Mouse (Mus musculus): Measurements from ENCODE around the gene Pofut2. TPM values are rescaled to one million over a fixed set of nuclear protein-coding genes. Genes with fewer than 3 reads are reported as not detected.

Gene Pofut2
- polyA plus RNA-seq, 1 experiment: 44.9 TPM

DNA sequence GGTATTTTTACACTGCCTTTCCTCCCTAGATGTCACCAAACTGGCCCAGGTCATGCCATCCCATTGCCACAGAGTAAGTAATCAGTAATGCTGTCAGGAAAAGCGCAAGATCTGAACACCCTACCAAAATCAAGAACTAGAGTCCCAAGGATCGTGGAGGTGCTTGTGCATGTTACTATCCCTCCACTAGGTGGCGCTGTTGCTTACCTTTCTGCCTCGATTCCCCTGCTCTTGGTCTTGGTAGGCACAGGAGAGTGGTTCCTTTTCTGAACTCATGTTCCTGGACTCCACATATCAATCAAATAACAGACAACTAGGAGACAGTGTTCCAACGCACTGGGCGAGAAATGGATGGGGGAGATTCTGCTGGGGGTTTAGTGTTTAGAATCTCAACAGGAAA is 23.8 kb downstream of the Pofut2 start:
- no peak overlapping the region for H3K27ac ChIP-seq (ENCODE audit: insufficient read depth, low read length)
- H3K4me3 ChIP-seq (replicated peaks; ENCODE audit: insufficient read depth, low read depth, low read length): no peak overlapping the region
- H3K4me1 ChIP-seq (ENCODE audit: control insufficient read depth, insufficient read depth, low read length): no peaks in the 10 kb centered on the region; the same call in 1 of the 2 replicates
- 19% methylated on average over 6 of the region's 6 CpGs for WGBS
- peak; percentile 77 to 83 for DNase-seq
- TF ChIP-seq CTCF (IDR thresholded peaks at IDR 0.05; ENCODE audit: borderline replicate concordance, insufficient read depth, low read depth, low read length): peak; percentile 99
- no peak for TF ChIP-seq POLR2A (IDR thresholded peaks at IDR 0.05; ENCODE audit: borderline replicate concordance, insufficient read depth, low read length)
- H3K27me3 ChIP-seq (ENCODE audit: control insufficient read depth, insufficient read depth, low read length): no peaks in the 10 kb centered on the region

DNA sequence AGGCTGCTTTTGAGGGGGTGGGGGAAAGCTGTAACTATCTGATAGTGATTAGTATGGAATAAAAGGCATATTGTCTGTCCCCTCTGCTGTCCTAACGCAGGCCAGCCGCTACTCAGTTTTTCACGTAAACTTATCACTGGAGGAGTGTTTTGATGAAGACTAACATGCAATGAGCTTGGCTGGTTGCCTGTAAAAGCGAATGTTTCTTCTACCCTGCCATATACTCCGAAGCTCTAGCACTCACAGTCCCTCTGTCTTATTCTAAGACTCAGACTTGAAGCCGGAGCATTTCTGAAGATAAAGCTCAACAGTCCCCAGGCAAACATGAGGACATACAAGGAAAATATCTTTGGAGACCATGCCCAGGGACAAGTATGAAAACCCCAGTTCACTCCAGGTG is 25.8 kb downstream of the Pofut2 start:
- Histone ChIP-seq H3K4me1 (ENCODE audit: control insufficient read depth, insufficient read depth, low read length) (peaks cover 2% of the 10 kb centered on the region; the same call in 1 of the 2 replicates), H3K4me3 (replicated peaks; ENCODE audit: insufficient read depth, low read depth, low read length) (no peak overlapping the region), H3K27ac (ENCODE audit: insufficient read depth, low read length) (no peak overlapping the region), H3K27me3 (ENCODE audit: control insufficient read depth, insufficient read depth, low read length) (no peaks in the 10 kb centered on the region)
- DNase-seq: no peak
- 74% methylated on average over 6 of the region's 6 CpGs for WGBS
- no peak for TF ChIP-seq CTCF (IDR thresholded peaks at IDR 0.05; ENCODE audit: borderline replicate concordance, insufficient read depth, low read depth, low read length)
- no peak for TF ChIP-seq POLR2A (IDR thresholded peaks at IDR 0.05; ENCODE audit: borderline replicate concordance, insufficient read depth, low read length)

DNA sequence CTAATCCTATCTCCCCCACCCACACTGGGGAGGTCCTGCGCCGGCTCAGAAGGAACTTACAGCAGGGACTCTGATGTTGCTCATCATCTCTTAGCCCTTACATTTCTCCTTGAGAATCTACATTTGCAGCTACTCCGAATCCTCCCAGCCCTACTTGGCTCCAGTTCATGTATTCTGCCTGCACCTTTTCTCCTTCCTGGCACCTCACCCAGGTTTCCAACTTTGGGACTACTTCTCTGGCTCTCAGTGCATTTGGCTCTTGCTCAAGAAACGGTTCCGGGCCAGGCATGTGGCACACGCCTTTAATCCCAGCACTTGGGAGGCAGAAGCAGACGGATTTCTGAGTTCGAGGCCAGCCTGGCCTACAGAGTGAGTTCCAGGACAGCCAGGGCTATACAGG is 28.6 kb downstream of the Pofut2 start:
- Histone ChIP-seq H3K4me3 (replicated peaks; ENCODE audit: insufficient read depth, low read depth, low read length) (no peak overlapping the region), H3K27ac (ENCODE audit: insufficient read depth, low read length) (no peak overlapping the region), H3K4me1 (ENCODE audit: control insufficient read depth, insufficient read depth, low read length) (peaks cover 2% of the 10 kb centered on the region; the same call in 1 of the 2 replicates), H3K27me3 (ENCODE audit: control insufficient read depth, insufficient read depth, low read length) (no peaks in the 10 kb centered on the region)
- TF ChIP-seq POLR2A (IDR thresholded peaks at IDR 0.05; ENCODE audit: borderline replicate concordance, insufficient read depth, low read length) (no peak), CTCF (IDR thresholded peaks at IDR 0.05; ENCODE audit: borderline replicate concordance, insufficient read depth, low read depth, low read length) (no peak)
- WGBS: 28% methylated on average over 8 of the region's 8 CpGs
- no peak for DNase-seq

DNA sequence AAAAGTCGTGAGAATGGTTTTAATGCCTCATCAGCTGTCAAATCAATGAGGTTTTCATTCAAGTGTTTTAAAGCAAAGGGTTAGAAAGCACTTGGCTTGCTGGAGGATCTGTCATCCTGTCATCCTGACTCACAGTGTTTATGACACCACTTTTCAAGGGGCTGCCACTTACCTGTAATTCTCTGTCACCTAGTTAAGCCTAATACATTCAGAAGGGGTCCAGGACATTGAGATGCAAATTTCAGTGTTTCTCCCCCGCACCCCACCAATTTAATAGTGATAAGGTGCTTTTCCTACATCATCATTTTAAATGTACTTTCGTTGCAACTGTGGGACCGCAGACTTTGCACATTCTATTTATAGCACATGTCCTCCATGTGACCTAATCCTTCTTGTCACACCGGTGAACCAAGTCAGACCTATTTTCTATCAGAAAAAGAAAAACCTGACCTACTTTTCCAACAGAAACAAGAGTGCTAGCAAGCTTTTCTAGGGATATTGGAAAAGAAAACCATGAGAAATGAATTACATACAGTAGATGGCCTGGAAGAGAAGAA is 29.7 kb downstream of the Pofut2 start:
- Histone ChIP-seq H3K27ac (ENCODE audit: insufficient read depth, low read length) (no peak overlapping the region), H3K27me3 (ENCODE audit: control insufficient read depth, insufficient read depth, low read length) (no peaks in the 10 kb centered on the region), H3K4me1 (ENCODE audit: control insufficient read depth, insufficient read depth, low read length) (peaks cover 3% of the 10 kb centered on the region; the same call in 1 of the 2 replicates), H3K4me3 (replicated peaks; ENCODE audit: insufficient read depth, low read depth, low read length) (no peak overlapping the region)
- no peak for TF ChIP-seq POLR2A (IDR thresholded peaks at IDR 0.05; ENCODE audit: borderline replicate concordance, insufficient read depth, low read length)
- no peak for TF ChIP-seq CTCF (IDR thresholded peaks at IDR 0.05; ENCODE audit: borderline replicate concordance, insufficient read depth, low read depth, low read length)
- WGBS: 35% methylated on average over 5 of the region's 5 CpGs
- no peak for DNase-seq

DNA sequence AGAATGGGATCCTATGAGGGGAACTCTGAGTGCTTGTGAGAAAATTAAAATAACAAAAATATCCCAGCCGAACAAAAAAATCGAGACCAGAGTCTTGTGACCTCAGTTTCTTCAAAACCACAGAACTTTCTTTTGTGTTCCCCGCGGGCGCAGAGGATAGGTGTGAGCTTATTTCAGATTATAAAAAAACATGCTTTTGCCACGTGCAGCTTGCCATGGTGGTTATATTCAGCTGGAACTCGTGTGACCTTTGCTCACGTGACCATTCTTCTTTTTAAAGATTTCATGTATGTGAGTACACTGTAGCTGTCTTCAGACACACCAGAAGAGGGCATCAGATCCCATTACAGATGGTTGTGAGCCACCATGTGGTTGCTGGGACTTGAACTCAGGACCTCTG is 30.5 kb downstream of the Pofut2 start:
- Histone ChIP-seq H3K27ac (ENCODE audit: insufficient read depth, low read length) (no peak overlapping the region), H3K27me3 (ENCODE audit: control insufficient read depth, insufficient read depth, low read length) (no peaks in the 10 kb centered on the region), H3K4me1 (ENCODE audit: control insufficient read depth, insufficient read depth, low read length) (peaks cover 10% of the 10 kb centered on the region), H3K4me3 (replicated peaks; ENCODE audit: insufficient read depth, low read depth, low read length) (no peak overlapping the region)
- DNase-seq: no peak
- no peak for TF ChIP-seq CTCF (IDR thresholded peaks at IDR 0.05; ENCODE audit: borderline replicate concordance, insufficient read depth, low read depth, low read length)
- no peak for TF ChIP-seq POLR2A (IDR thresholded peaks at IDR 0.05; ENCODE audit: borderline replicate concordance, insufficient read depth, low read length)
- 80% methylated on average over 8 of the region's 8 CpGs for WGBS

DNA sequence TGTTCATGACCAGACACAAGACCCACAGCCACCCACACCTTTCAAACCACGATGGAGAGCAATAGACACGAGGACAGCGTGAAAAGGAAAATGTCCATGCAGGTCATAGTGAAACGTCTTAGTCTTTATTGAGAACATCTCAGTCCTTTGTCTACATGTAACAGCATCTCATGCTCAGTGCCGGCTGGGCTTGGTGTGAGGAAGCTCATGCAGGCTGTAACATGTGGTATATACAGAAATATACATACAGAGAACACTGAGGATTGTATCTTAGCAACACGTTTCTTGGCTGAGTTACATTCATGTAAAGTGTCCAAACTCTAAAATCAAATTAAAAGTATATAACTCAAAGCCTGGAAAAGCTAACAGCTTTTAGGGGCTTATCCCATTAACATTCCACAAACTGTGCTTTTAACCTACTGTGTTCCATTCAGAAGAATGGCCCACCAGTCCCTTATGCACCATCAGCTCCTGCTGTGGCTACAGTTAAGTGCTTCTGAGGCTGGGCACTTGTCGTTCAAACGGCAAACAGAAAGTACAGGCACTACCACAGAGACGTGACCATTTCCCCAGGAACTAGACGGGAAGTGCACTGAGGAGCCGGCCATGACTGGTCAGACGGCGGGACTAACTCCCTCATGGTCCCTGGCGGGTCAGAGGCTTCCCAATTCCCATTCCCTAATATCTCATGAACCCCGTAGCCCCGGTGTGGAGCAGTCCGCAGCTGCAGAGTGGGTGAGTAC is 31.8 kb downstream of the Pofut2 start:
- Histone ChIP-seq H3K27me3 (ENCODE audit: control insufficient read depth, insufficient read depth, low read length) (no peaks in the 10 kb centered on the region), H3K4me1 (ENCODE audit: control insufficient read depth, insufficient read depth, low read length) (peaks cover 22% of the 10 kb centered on the region), H3K4me3 (replicated peaks; ENCODE audit: insufficient read depth, low read depth, low read length) (no peak overlapping the region), H3K27ac (ENCODE audit: insufficient read depth, low read length) (no peak overlapping the region)
- WGBS: 79% methylated on average over 17 of the region's 17 CpGs
- DNase-seq: no peak
- TF ChIP-seq CTCF (IDR thresholded peaks at IDR 0.05; ENCODE audit: borderline replicate concordance, insufficient read depth, low read depth, low read length) (no peak), POLR2A (IDR thresholded peaks at IDR 0.05; ENCODE audit: borderline replicate concordance, insufficient read depth, low read length) (no peak)

GRCm38 (mm10) chr10:77294691-77295090 is 35.7 kb downstream of the Pofut2 start:
- no peak overlapping the region for H3K4me3 ChIP-seq (replicated peaks; ENCODE audit: insufficient read depth, low read depth, low read length)
- peak overlapping the region; percentile 42 for H3K27ac ChIP-seq (ENCODE audit: insufficient read depth, low read length)
- WGBS: 11% methylated on average over 12 of the region's 12 CpGs
- peak; percentile 86 to 91 for DNase-seq
- H3K4me1 ChIP-seq (ENCODE audit: control insufficient read depth, insufficient read depth, low read length): peaks cover 27% of the 10 kb centered on the region
- H3K27me3 ChIP-seq (ENCODE audit: control insufficient read depth, insufficient read depth, low read length): no peaks in the 10 kb centered on the region
- TF ChIP-seq CTCF (IDR thresholded peaks at IDR 0.05; ENCODE audit: borderline replicate concordance, insufficient read depth, low read depth, low read length): no peak
- TF ChIP-seq POLR2A (IDR thresholded peaks at IDR 0.05; ENCODE audit: borderline replicate concordance, insufficient read depth, low read length): no peak

DNA sequence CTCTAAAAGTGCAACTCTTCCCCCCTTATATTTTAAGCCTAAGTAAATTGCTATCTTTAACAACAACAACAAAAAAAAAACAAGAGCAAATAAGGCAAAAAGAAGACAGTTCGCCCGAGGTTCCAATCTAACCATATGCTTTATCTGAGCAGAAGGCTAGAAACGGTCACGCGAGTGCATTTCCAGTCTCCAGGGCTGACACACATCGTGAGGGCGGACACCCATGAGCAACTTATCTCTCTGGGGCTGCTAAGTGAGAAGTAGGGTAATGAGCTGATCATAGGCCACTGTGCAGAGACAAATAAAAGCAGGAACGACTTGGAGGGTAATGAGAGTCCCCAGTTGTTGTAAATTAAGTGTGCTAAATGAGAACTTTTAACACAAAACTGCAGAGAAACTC is 39.6 kb downstream of the Pofut2 start:
- Histone ChIP-seq H3K4me3 (replicated peaks; ENCODE audit: insufficient read depth, low read depth, low read length) (no peak overlapping the region), H3K4me1 (ENCODE audit: control insufficient read depth, insufficient read depth, low read length) (peaks cover 30% of the 10 kb centered on the region), H3K27me3 (ENCODE audit: control insufficient read depth, insufficient read depth, low read length) (no peaks in the 10 kb centered on the region), H3K27ac (ENCODE audit: insufficient read depth, low read length) (no peak overlapping the region)
- DNase-seq: no peak
- TF ChIP-seq CTCF (IDR thresholded peaks at IDR 0.05; ENCODE audit: borderline replicate concordance, insufficient read depth, low read depth, low read length): no peak
- no peak for TF ChIP-seq POLR2A (IDR thresholded peaks at IDR 0.05; ENCODE audit: borderline replicate concordance, insufficient read depth, low read length)
- WGBS: 88% methylated on average over 8 of the region's 8 CpGs

All from cerebellum, adult 2 months (tissue).